Mouse (Mus musculus) kidney, adult 2 months (tissue): ENCODE data around the gene Parp6.

Experiments
- CTCF ChIP-seq: fragments of 200-500 bp; conservative IDR thresholded peaks from 2 replicates; pipeline ENCODE4 v1.5.1; 2011; ENCODE audit warnings: low read depth, mild to moderate bottlenecking, control low read depth, low read length, moderate library complexity, mixed read lengths; ENCODE audit not compliant: insufficient read depth, insufficient read length
- POLR2A ChIP-seq: fragments of 200-500 bp; IDR thresholded peaks from one replicate; pipeline ENCODE4 v1.6.1; 2011; ENCODE audit warnings: low read depth, low read length, control low read depth

DNA sequence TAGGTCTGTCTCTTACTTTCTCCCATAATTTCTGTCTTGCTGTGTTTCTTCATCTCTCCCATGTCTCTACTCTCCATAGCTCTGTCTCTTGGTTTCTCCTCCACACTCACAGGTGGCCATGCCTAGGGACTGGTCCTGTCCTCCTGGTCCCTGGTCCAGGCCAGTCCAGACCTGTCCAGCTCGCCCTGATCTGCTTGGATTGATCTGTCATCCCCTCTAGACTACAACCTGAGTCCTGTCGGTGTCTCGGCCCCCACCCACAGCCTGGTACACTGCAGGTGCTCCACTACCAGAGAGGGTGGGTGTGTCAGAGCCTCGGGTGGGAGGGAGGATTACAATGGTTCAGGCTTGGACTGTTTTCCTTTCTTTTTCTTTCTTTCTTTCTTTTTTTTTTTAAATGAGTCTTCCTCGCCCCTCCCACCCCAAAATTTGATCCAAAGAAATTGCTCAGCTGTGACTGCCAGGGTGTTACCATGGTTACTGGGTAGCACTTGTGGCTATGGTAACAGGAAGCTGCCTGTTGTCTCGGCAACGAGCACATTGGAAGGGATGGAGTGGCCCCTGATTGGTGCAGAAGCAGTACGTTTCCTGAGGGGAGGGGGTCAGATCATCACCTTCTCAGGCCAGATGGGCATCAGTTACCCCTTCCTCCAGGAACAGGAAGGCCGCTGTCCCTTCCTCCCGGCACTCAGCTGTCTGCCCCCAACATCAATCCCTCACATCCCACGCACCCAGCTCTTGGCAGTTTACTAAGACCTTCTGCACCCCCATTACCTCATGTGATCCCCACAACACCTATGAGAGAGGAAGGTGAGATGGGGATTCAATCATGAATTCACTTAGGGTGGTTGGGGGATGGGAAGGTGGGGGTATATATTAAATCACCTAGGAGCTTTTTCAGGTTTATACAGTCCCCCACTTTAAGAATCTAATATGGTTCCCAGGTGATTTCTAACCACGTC, 28.1 kb upstream of the Parp6 start:
- TF ChIP-seq CTCF = no peak
- TF ChIP-seq POLR2A = no peak
